Mouse (Mus musculus) kidney, postnatal 36 days (tissue): ENCODE measurements at regions not wholly inside any gene's neighbourhood (a gene's known extent, or its start where the extent isn't known, plus 50 kb on each side); places are given as distances from the start of the nearest gene placed in this dataset.

Experiments
- DNase-seq, 2 experiments: peaks; one replicate each; pipeline ENCODE4 v3.0.0; 2021 to 2022; ENCODE audit warnings: mixed read lengths in 2 of 2

GRCm38 (mm10) chr11:21036161-21036916 lies 54.8 kb upstream of the Peli1 start:
- DNase-seq = peak in 1 of 2 experiments; percentile 21

- no peak for DNase-seq
Observed at GRCm38 (mm10) chr11:21037267-21037906, 53.7 kb upstream of the Peli1 start.

- DNase-seq = no peak
Observed at GRCm38 (mm10) chr11:21041201-21041600, 49.9 kb upstream of the Peli1 start.
